Comparison of ENCODE assay signal across 21 mouse cellular contexts in the genomic region with DNA sequence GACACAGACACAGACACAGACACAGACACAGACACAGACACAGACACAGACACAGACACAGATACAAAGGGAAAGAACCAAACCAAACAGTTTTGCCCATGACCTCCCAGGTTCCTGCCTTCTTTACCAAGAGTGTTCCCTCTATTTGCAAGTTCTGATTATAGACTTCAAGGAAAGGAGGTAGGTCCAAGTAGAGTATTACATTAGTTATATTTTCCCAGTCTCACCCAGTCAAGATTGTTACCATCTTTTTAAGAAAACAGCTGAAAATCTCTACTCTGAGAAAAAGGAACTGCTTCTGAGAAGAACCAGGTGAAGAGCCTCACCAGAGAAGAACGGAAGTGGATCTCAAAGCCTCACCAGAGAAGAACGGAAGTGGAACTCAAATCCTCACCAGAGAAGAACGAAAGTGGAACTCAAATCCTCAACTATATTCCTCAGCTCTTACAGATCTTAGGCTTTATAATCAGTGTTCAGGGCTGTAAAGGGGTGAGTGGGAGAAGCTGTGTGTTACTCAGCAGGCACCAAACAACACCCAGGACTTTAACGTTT.
A peak's percentile ranks its signal among the peaks of the same experiment; 100 is the strongest.
DNase-seq lines count a peak whose midpoint lies in the region; ATAC-seq lines count a peak whose summit lies in the region.
"Had no signal": no experiment of that assay in that cellular context is flagged by ENCODE, and none has a peak within 500 bp of the region (broad histone marks: within the 10 kb centered on the region; RNA-seq: fewer than 3 reads in every experiment).

No protein-coding gene starts in this region.

- H3K4me3 ChIP-seq in brown adipose tissue, adult 24 weeks (ENCODE audit: insufficient read depth, low read depth, low read length): 0 out of 2 replicates have a peak overlapping the region, but pooled peaks have one; percentile 25
- H3K4me3 ChIP-seq in forebrain, embryonic 10.5 days: no peak overlapping the region
- H3K4me3 ChIP-seq: heart, embryonic 12.5 days; left cerebral cortex, adult 2 months; liver, embryonic 15.5 days; neural tube, embryonic 12.5 days had no signal

- H3K27ac ChIP-seq in brown adipose tissue, adult 24 weeks (replicated peaks; ENCODE audit: low read depth, low read length): peak overlapping the region; percentile 34; the same call in 1 of the 2 replicates
- H3K27ac ChIP-seq in forebrain, embryonic 10.5 days: no peak overlapping the region
- H3K27ac ChIP-seq: hindbrain, postnatal 0 days; left cerebral cortex, adult 2 months; liver, embryonic 15.5 days; neural tube, embryonic 12.5 days; stomach, postnatal 0 days had no signal

- H3K36me3 ChIP-seq in forebrain, embryonic 10.5 days (replicated peaks): no peaks in the 10 kb centered on the region
- H3K36me3 ChIP-seq: heart, embryonic 12.5 days; liver, embryonic 15.5 days; neural tube, embryonic 12.5 days had no signal

- ATAC-seq in monocyte, adult 5-6 weeks (replicated peaks; ENCODE audit: insufficient number of reproducible peaks, low FRiP score, low TSS enrichment, poor library complexity, severe bottlenecking): peak; percentile 78
- ATAC-seq: forebrain, embryonic 16.5 days; hindbrain, postnatal 0 days had no signal

- H3K4me1 ChIP-seq in brown adipose tissue, adult 24 weeks (ENCODE audit: control insufficient read depth, insufficient read depth, insufficient read length, low read length): no peaks in the 10 kb centered on the region
- peaks cover 3% of the 10 kb centered on the region; the same call in 1 of the 2 replicates for H3K4me1 ChIP-seq in forebrain, embryonic 10.5 days
- H3K4me1 ChIP-seq: liver, embryonic 15.5 days; neural tube, embryonic 12.5 days had no signal

- peak; percentile 86 for DNase-seq in A20 (ENCODE audit: low read depth, low spot score)
- peak; percentile 5 to 6 for DNase-seq in B cell, adult 2 months
- no peak for DNase-seq in kidney, postnatal 25 days
- DNase-seq in right cerebral cortex, postnatal 4 days: no peak
- no peak for DNase-seq in forebrain, embryonic 10.5 days (ENCODE audit: extremely low spot score, low spot score)
- DNase-seq: adrenal gland, adult 2 months; cerebellum, adult 8-10 months; gastrocnemius, postnatal 25 days; heart, postnatal 36 days; lung, postnatal 36 days; midbrain, embryonic 14.5 days; right cerebral cortex, postnatal 25 days had no signal

- H3K9me3 ChIP-seq in forebrain, embryonic 10.5 days: no peaks in the 10 kb centered on the region
- H3K9me3 ChIP-seq: heart, embryonic 12.5 days; liver, embryonic 15.5 days; neural tube, embryonic 12.5 days had no signal

- 94% methylated on average over 4 of the region's 4 CpGs for WGBS in forebrain, embryonic 10.5 days

- no peaks in the 10 kb centered on the region for H3K27me3 ChIP-seq in forebrain, embryonic 10.5 days (ENCODE audit: poor library complexity, severe bottlenecking)
- H3K27me3 ChIP-seq: heart, embryonic 12.5 days; liver, embryonic 15.5 days; neural tube, embryonic 12.5 days had no signal

Comparison
In these comparisons a context has a peak if more than half of its experiments do, and no peak if none do; other contexts are left out.
1. DNase-seq: peak in A20 (single experiment) and B cell, adult 2 months (2 of 2); none in kidney, postnatal 25 days (0 of 2), right cerebral cortex, postnatal 4 days (single experiment) and forebrain, embryonic 10.5 days (single experiment).